Mouse (Mus musculus) forebrain, embryonic 10.5 days (tissue): ENCODE data around the gene Mpp4. TPM values are rescaled to one million over a fixed set of nuclear protein-coding genes. Genes with fewer than 3 reads are reported as not detected.
A peak's percentile ranks its signal among the peaks of the same experiment; 100 is the strongest.

Source experiments
- DNase-seq: peaks from one replicate; pipeline ENCODE4 v3.0.0-alpha.2; 2017; ENCODE audit warnings: low spot score; ENCODE audit errors: extremely low spot score
- H3K27ac ChIP-seq: fragments of 300-500 bp; sonication (generic); 2 replicates; pipeline ENCODE4 v1.5.1; 2016; ENCODE audit warnings: mild to moderate bottlenecking
- H3K27me3 ChIP-seq: fragments of 300-500 bp; sonication (generic); 2 replicates; pipeline ENCODE4 v1.6.1; 2016; ENCODE audit warnings: mild to moderate bottlenecking; ENCODE audit not compliant: poor library complexity, severe bottlenecking
- H3K36me3 ChIP-seq: fragments of 300-500 bp; sonication (generic); replicated peaks from 2 replicates; pipeline ENCODE4 v1.6.1; 2016; ENCODE audit warnings: mild to moderate bottlenecking, moderate library complexity
- H3K4me1 ChIP-seq: fragments of 300-500 bp; sonication (generic); 2 replicates; pipeline ENCODE4 v1.6.1; 2016
- H3K4me3 ChIP-seq: fragments of 300-500 bp; sonication (generic); 2 replicates; pipeline ENCODE4 v1.5.1; 2016; ENCODE audit warnings: mild to moderate bottlenecking, moderate library complexity
- H3K9me3 ChIP-seq: fragments of 300-500 bp; sonication (generic); 2 replicates; pipeline ENCODE4 v1.6.1; 2016; ENCODE audit warnings: mild to moderate bottlenecking, moderate library complexity
- WGBS: fragments of 180-500 bp; shearing (Covaris S2); methylation state at CpG from one replicate; pipeline ENCODE4 v1.1.7; 2016; 5-methylcytosine and 5-hydroxymethylcytosine counted together
- polyA plus RNA-seq: library from polyadenylated mRNA; unstranded; fragments of >200 nt; fragmentation: Nextera tagmentation; extraction: Ambion mirVana; gene quantifications from 2 replicates; pipeline ENCODE4 v1.2.1, GENCODE M21; 2016

The Mpp4 gene
- polyA plus RNA-seq, 1 experiment from 2014 or later, result 0.20 TPM

- Histone ChIP-seq H3K9me3 (no peaks in the 10 kb centered on the region), H3K4me1 (peaks cover 24% of the 10 kb centered on the region), H3K36me3 (peaks cover 12% of the 10 kb centered on the region), H3K27ac (peak within 1 kb of the TSS; percentile 95), H3K27me3 (no peaks in the 10 kb centered on the region), H3K4me3 (peak within 1 kb of the TSS; percentile 86)
- under 1% methylated on average over 74 of the region's 74 CpGs for WGBS
- peak; percentile 95 for DNase-seq
Observed at GRCm38 (mm10) chr1:59119720-59120457, 43.3 kb downstream of the Mpp4 start, which contains the start of gene Tmem237. Tmem237 (minus strand) TSS chr1:59120408.

DNA sequence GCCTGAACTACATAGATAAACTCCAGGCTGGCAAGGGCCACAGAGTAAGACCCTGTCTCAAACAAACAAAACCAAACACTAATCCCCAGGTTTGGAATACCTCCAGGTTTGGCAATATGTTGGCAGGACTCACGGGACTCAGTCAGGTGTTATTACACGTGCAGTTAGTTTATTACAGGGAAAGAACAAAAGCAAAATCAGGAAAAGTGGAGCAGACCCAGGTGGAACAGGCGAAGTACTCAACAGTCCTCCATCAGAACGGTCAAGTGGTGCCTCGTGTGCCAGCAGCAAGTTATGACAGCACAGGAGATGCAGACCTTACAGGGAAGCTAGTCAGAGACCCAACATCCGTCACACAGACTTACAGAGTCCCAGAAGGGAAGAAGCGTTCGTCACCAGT, 52.7 kb downstream of the Mpp4 start:
- no peak overlapping the region for H3K27ac ChIP-seq
- DNase-seq, result no peak
- no peaks in the 10 kb centered on the region for H3K9me3 ChIP-seq
- WGBS, result 89% methylated on average over 8 of the region's 8 CpGs
- H3K4me1 ChIP-seq, result no peaks in the 10 kb centered on the region
- H3K4me3 ChIP-seq, result no peak overlapping the region
- H3K36me3 ChIP-seq, result peaks cover 79% of the 10 kb centered on the region
- no peaks in the 10 kb centered on the region for H3K27me3 ChIP-seq

- H3K36me3 ChIP-seq, result peaks cover 53% of the 10 kb centered on the region
- H3K4me3 ChIP-seq, result no peak overlapping the region
- no peaks in the 10 kb centered on the region for H3K9me3 ChIP-seq
- H3K27me3 ChIP-seq, result no peaks in the 10 kb centered on the region
- WGBS, result 93% methylated on average over 6 of the region's 6 CpGs
- no peaks in the 10 kb centered on the region for H3K4me1 ChIP-seq
- H3K27ac ChIP-seq, result no peak overlapping the region
- no peak for DNase-seq
Observed at GRCm38 (mm10) chr1:59102071-59102470, 61.1 kb downstream of the Mpp4 start.

DNA sequence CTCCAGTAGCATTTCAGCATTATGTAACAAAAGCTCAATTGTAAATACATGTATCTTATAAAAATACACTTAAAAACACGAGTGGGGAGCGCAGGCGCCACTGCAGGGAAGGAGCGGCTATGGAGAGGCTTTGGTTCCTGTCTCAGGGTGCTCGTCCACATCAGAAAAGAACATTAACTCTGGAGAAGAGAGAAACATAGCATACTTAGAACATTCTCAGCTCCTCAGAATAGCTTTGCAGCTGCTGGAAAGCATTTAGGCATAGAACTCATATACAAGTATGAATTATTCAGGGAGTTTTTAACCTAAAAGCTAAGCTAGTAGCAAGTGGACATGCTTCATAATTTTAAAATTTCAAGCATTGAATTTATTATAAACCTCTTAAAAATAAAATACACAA, 62.2 kb downstream of the Mpp4 start:
- Histone ChIP-seq H3K27me3 (no peaks in the 10 kb centered on the region), H3K4me1 (no peaks in the 10 kb centered on the region), H3K9me3 (no peaks in the 10 kb centered on the region), H3K4me3 (no peak overlapping the region), H3K27ac (no peak overlapping the region), H3K36me3 (peaks cover 43% of the 10 kb centered on the region)
- no peak for DNase-seq
- WGBS, result 95% methylated on average over 5 of the region's 5 CpGs

DNA sequence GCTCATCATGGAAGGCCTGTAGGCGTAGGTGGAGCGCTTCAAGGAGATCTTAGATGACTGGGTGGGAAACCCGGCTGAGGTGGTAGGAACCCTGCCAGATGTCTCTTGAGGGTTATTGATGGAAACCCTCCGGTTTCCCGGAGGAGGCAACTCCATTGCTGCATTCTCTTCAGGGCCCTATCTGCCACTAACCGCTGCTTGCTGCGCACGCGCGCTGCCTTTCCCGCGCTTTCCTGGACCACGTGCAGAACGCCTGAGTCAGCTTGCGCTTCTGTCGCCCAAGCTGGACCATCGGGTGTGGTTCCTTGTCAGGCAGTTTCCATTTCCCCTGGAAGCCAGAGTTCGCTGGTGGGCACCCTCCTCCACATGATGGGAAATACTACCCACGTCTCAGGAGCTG, 68.5 kb downstream of the Mpp4 start, which contains the start of gene C2cd6:
C2cd6 (minus strand) TSS at position 196 of the 400 bp plus-strand sequence.
- Histone ChIP-seq H3K4me3 (no peak within 1 kb of the TSS), H3K36me3 (peaks cover 8% of the 10 kb centered on the region), H3K4me1 (no peaks in the 10 kb centered on the region), H3K27me3 (no peaks in the 10 kb centered on the region), H3K9me3 (peaks cover 4% of the 10 kb centered on the region; the same call in 1 of the 2 replicates), H3K27ac (no peak within 1 kb of the TSS)
- DNase-seq, result no peak
- 95% methylated on average over 19 of the region's 19 CpGs for WGBS

Other genes starting within 250 kb of the Mpp4 start
- gene Trak2, start 190.0 kb downstream of the Mpp4 start, polyA plus RNA-seq, result 7.5 and 8.6 TPM in 2 replicates
- gene Stradb, start 189.9 kb downstream of the Mpp4 start, polyA plus RNA-seq, result 27.6 and 29.6 TPM in 2 replicates
- 0.09 TPM in 1 of 2 replicates, not detected in the other for gene C2cd6, start 68.5 kb downstream of the Mpp4 start, polyA plus RNA-seq
- gene Tmem237, start 43.0 kb downstream of the Mpp4 start, polyA plus RNA-seq, result 49.1 and 51.8 TPM in 2 replicates
- 16.3 and 17.4 TPM in 2 replicates for gene Als2, start 73.8 kb upstream of the Mpp4 start, polyA plus RNA-seq
- 0.29 and 0.73 TPM in 2 replicates for gene Cdk15, start 93.5 kb upstream of the Mpp4 start, polyA plus RNA-seq